Mouse (Mus musculus): ENCODE results near the gene Gm20449. TPM values are rescaled to one million over a fixed set of nuclear protein-coding genes. Genes with fewer than 3 reads are reported as not detected.
"Not testable (repeated sequence)": the region's sequence is repeated elsewhere in the genome, so short reads cannot be mapped to it uniquely, and the experiment has no call there.

Gene Gm20449
- not detected in 2 replicates for polyA plus RNA-seq (2012; rRNA removed)

DNA sequence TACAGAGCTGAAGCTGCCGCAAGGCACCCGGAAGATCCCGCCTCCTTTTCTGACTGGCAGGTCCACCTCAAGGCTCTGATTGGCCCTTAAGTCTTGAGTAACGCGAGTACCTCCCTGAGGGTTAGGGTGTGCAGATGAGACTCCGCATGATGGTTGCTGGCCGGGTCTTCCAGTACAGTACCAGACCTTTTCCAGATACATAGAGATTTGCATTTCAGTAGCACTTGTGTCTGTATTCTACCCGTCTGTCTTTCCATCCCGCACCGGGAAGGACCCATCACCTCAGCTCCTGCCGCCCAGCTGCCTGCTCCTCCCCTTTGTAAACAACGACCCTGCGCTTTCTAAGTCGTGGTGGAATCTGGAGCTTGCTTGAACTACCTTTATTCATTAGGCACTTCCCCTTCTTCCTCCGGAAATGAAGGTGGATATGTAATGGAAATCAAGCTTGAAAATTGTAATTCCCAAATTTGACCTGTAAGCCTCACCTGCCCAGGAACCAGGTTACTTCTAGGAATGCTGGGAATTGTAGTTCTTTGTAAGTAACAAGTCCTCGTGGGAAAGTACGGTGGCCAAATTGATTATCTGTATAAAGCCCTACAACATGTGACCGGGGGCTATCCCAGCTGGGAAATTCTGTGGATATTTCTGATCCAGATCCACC, at the start of gene Gm20449, which contains the start of gene AW146154:
Gene Gm20449, minus strand, starts transcription at position 29 of the 661 bp plus-strand sequence.
Gene AW146154, minus strand, starts transcription at position 502 of the 661 bp plus-strand sequence.
- Histone ChIP-seq H3K27me3 (ENCODE audit: control insufficient read depth, insufficient read depth, low read length) (no peaks in the 10 kb centered on the region), H3K36me3 (ENCODE audit: control insufficient read depth, insufficient read depth, low read length) (no peaks in the 10 kb centered on the region), H3K4me1 (ENCODE audit: control insufficient read depth, insufficient read depth, insufficient read length, low read length) (no peaks in the 10 kb centered on the region), H3K4me3 (ENCODE audit: low read depth, low read length) (peak within 1 kb of the TSS; percentile 64), H3K27ac (ENCODE audit: insufficient read depth, low read depth, low read length) (peak within 1 kb of the TSS; percentile 27)
- WGBS = under 1% methylated on average over 18 of the region's 18 CpGs
- TF ChIP-seq POLR2A (IDR thresholded peaks at IDR 0.05; ENCODE audit: low read depth, low read length) (peak; percentile 62; the same call in 1 of the 2 replicates), CTCF (IDR thresholded peaks at IDR 0.05; ENCODE audit: extremely low read depth, insufficient read length, insufficient replicate concordance, low read depth, low read length) (no peak)

- no peak for TF ChIP-seq CTCF (IDR thresholded peaks at IDR 0.05; ENCODE audit: extremely low read depth, insufficient read length, insufficient replicate concordance, low read depth, low read length)
- TF ChIP-seq POLR2A (IDR thresholded peaks at IDR 0.05; ENCODE audit: low read depth, low read length) = no peak
- H3K36me3 ChIP-seq (ENCODE audit: control insufficient read depth, insufficient read depth, low read length) = no peaks in the 10 kb centered on the region
- WGBS = 81% methylated on average over 3 of the region's 3 CpGs
Measured at GRCm38 (mm10) chr7:41512672-41513071, 13.5 kb upstream of the Gm20449 start.

GRCm38 (mm10) chr7:41512207-41512606, 13.0 kb upstream of the Gm20449 start:
- 8% methylated on average over 1 of the region's 1 CpGs for WGBS
- no peaks in the 10 kb centered on the region for H3K36me3 ChIP-seq (ENCODE audit: control insufficient read depth, insufficient read depth, low read length)
- H3K4me3 ChIP-seq (ENCODE audit: low read depth, low read length) = no peak overlapping the region
- TF ChIP-seq CTCF (IDR thresholded peaks at IDR 0.05; ENCODE audit: extremely low read depth, insufficient read length, insufficient replicate concordance, low read depth, low read length) (no peak), POLR2A (IDR thresholded peaks at IDR 0.05; ENCODE audit: low read depth, low read length) (no peak)
- no peaks in the 10 kb centered on the region for H3K4me1 ChIP-seq (ENCODE audit: control insufficient read depth, insufficient read depth, insufficient read length, low read length)
- no peak overlapping the region for H3K27ac ChIP-seq (ENCODE audit: insufficient read depth, low read depth, low read length)
- no peaks in the 10 kb centered on the region for H3K27me3 ChIP-seq (ENCODE audit: control insufficient read depth, insufficient read depth, low read length)

More at GRCm38 (mm10) chr7:41512672-41513071, 13.5 kb upstream of the Gm20449 start:
- Histone ChIP-seq H3K4me1 (ENCODE audit: control insufficient read depth, insufficient read depth, insufficient read length, low read length) (no peaks in the 10 kb centered on the region), H3K27ac (ENCODE audit: insufficient read depth, low read depth, low read length) (no peak overlapping the region), H3K27me3 (ENCODE audit: control insufficient read depth, insufficient read depth, low read length) (no peaks in the 10 kb centered on the region), H3K4me3 (ENCODE audit: low read depth, low read length) (no peak overlapping the region)

GRCm38 (mm10) chr7:41502402-41502801, 3.2 kb upstream of the Gm20449 start:
- Histone ChIP-seq H3K27ac (ENCODE audit: insufficient read depth, low read depth, low read length) (no peak overlapping the region), H3K4me1 (ENCODE audit: control insufficient read depth, insufficient read depth, insufficient read length, low read length) (no peaks in the 10 kb centered on the region), H3K4me3 (ENCODE audit: low read depth, low read length) (no peak overlapping the region), H3K27me3 (ENCODE audit: control insufficient read depth, insufficient read depth, low read length) (no peaks in the 10 kb centered on the region), H3K36me3 (ENCODE audit: control insufficient read depth, insufficient read depth, low read length) (no peaks in the 10 kb centered on the region)
- WGBS = 52% methylated on average over 1 of the region's 1 CpGs
- no peak for TF ChIP-seq POLR2A (IDR thresholded peaks at IDR 0.05; ENCODE audit: low read depth, low read length)
- TF ChIP-seq CTCF (IDR thresholded peaks at IDR 0.05; ENCODE audit: extremely low read depth, insufficient read length, insufficient replicate concordance, low read depth, low read length) = no peak

DNA sequence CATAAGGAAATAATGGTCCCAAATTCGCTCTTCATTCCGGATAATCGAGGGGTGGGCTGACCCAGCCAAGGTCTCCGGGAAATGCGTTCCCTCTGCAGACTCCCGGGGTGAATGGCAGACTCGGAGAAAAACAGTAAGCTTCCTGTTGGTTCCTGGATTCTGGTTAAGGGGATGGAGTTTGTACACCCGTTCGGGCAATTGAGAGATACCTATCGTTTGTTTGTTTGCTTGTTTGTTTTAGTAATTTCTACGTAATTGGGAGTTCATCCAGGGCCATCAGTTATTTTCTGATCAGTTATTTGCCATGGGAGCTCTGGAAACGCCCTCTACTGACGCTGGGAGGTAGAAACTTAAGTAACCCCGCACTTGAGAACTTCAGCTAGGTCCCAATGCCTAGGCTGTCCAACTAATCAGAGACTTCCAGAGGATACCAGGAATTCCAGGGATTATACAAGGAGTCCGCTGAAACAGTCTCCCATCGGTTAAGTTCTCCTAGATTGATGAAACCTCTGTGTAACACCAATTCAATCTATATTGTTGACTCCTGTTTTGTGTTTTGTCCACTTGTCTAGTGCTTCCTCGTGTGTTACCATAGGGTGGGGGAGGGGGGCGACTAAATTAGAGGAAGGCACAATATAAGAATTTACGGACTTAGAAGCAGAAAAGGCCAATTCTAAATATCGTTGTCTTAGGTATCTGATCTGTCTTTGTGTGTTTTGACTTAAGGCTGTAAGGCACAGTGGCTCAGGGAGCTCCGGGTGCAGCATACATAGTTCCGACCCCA, 1.1 kb upstream of the Gm20449 start:
- TF ChIP-seq POLR2A (IDR thresholded peaks at IDR 0.05; ENCODE audit: low read depth, low read length) (no peak), CTCF (IDR thresholded peaks at IDR 0.05; ENCODE audit: extremely low read depth, insufficient read length, insufficient replicate concordance, low read depth, low read length) (peak; percentile 17; the same call in 1 of the 2 replicates)
- 14% methylated on average over 22 of the region's 22 CpGs for WGBS
- Histone ChIP-seq H3K27ac (ENCODE audit: insufficient read depth, low read depth, low read length) (no peak overlapping the region), H3K36me3 (ENCODE audit: control insufficient read depth, insufficient read depth, low read length) (no peaks in the 10 kb centered on the region), H3K4me3 (ENCODE audit: low read depth, low read length) (peak overlapping the region; percentile 64), H3K4me1 (ENCODE audit: control insufficient read depth, insufficient read depth, insufficient read length, low read length) (no peaks in the 10 kb centered on the region), H3K27me3 (ENCODE audit: control insufficient read depth, insufficient read depth, low read length) (no peaks in the 10 kb centered on the region)

- not testable (repeated sequence) for H3K36me3 ChIP-seq (ENCODE audit: control insufficient read depth, insufficient read depth, low read length); H3K27ac ChIP-seq (ENCODE audit: insufficient read depth, low read depth, low read length); H3K4me1 ChIP-seq (ENCODE audit: control insufficient read depth, insufficient read depth, insufficient read length, low read length); H3K27me3 ChIP-seq (ENCODE audit: control insufficient read depth, insufficient read depth, low read length)
- WGBS = under 1% methylated on average over 6 of the region's 6 CpGs
- peak overlapping the region; percentile 63 for H3K4me3 ChIP-seq (ENCODE audit: low read depth, low read length)
Measured at GRCm38 (mm10) chr7:41499018-41499388, 214 bp downstream of the Gm20449 start.

GRCm38 (mm10) chr7:41498464-41498863, 753 bp downstream of the Gm20449 start:
- not testable (repeated sequence) for H3K4me3 ChIP-seq (ENCODE audit: low read depth, low read length); H3K27ac ChIP-seq (ENCODE audit: insufficient read depth, low read depth, low read length); H3K36me3 ChIP-seq (ENCODE audit: control insufficient read depth, insufficient read depth, low read length); H3K4me1 ChIP-seq (ENCODE audit: control insufficient read depth, insufficient read depth, insufficient read length, low read length); H3K27me3 ChIP-seq (ENCODE audit: control insufficient read depth, insufficient read depth, low read length)
- WGBS = 64% methylated on average over 4 of the region's 4 CpGs
